20 mouse cellular contexts compared by ENCODE assay signal in genomic region chr12:84640253-84640652, GRCm38 (mm10). TPM values are rescaled to one million over a fixed set of nuclear protein-coding genes. Genes with fewer than 3 reads are reported as not detected.
A peak's percentile ranks its signal among the peaks of the same experiment; 100 is the strongest.
DNase-seq lines count a peak whose midpoint lies in the region.
"Had no signal": no experiment of that assay in that cellular context is flagged by ENCODE, and none has a peak within 500 bp of the region (broad histone marks: within the 10 kb centered on the region; RNA-seq: fewer than 3 reads in every experiment).

No protein-coding gene starts in this region.

- DNase-seq in retina, adult 2 months (ENCODE audit: low read depth, low spot score) = peak; percentile 23
- no peak for DNase-seq in retina, embryonic 14.5 days (ENCODE audit: low spot score)
- DNase-seq in ES-CJ7 (ENCODE audit: low read depth, low spot score) (peak; percentile 63), ZHBTc4 (ENCODE audit: low read depth, low spot score) (peak; percentile 25)
- DNase-seq in adrenal gland, postnatal 14 days = no peak
- DNase-seq in gastrocnemius, postnatal 4 days (ENCODE audit: low spot score in 2 of 2) = no peak
- DNase-seq in Muller cell, postnatal 12 days (ENCODE audit: inconsistent ontology term) = no peak
- DNase-seq: adrenal gland, adult 8-10 months; adrenal gland, postnatal 36 days; cerebellum, adult 11 months; cerebellum, adult 2 months; cerebellum, adult 9-11 months; cerebellum, postnatal 25 days; forebrain, postnatal 0 days; gastrocnemius, adult 2 months; gastrocnemius, postnatal 14 days; heart, adult 18-20 months; heart, postnatal 10 days; heart, postnatal 36 days had no signal

RNA-seq across cellular contexts. Expression of gene Vrtn, which starts 0.6 kb away (rescaled TPM):
- not detected in 2 replicates for total RNA-seq in adrenal gland, postnatal 14 days (2021)
- not detected for total RNA-seq in gastrocnemius, postnatal 4 days (2021)
- total RNA-seq: adrenal gland, adult 8-10 months; adrenal gland, postnatal 36 days; common myeloid progenitor, adult 5-6 weeks; forebrain, postnatal 0 days; gastrocnemius, adult 2 months; gastrocnemius, postnatal 14 days; heart, adult 18-20 months; heart, postnatal 10 days; heart, postnatal 36 days had no signal

RNA-seq across cellular contexts. Expression of gene Abcd4, which starts 23.0 kb away (rescaled TPM):
- total RNA-seq in adrenal gland, postnatal 14 days (2021) = 10.7 and 13.2 TPM in 2 replicates
- 1 to 10 TPM; 7.5 to 8.4 TPM for total RNA-seq in gastrocnemius, postnatal 4 days (2021)

RNA-seq across cellular contexts. Expression of gene Syndig1l, which starts 58.4 kb away (rescaled TPM):
- 0.49 TPM in 1 of 2 replicates, not detected in the other for total RNA-seq in adrenal gland, postnatal 14 days (2021)
- not detected for total RNA-seq in gastrocnemius, postnatal 4 days (2021)
- total RNA-seq: adrenal gland, adult 8-10 months; adrenal gland, postnatal 36 days; common myeloid progenitor, adult 5-6 weeks; gastrocnemius, adult 2 months; gastrocnemius, postnatal 14 days; heart, postnatal 10 days; heart, postnatal 36 days had no signal

Comparison
In these comparisons a context has a peak if more than half of its experiments do, and no peak if none do; other contexts are left out.
1. DNase-seq: peak in retina, adult 2 months (single experiment), ES-CJ7 (single experiment) and ZHBTc4 (single experiment); none in retina, embryonic 14.5 days (single experiment), adrenal gland, postnatal 14 days (single experiment), gastrocnemius, postnatal 4 days (0 of 2) and Muller cell, postnatal 12 days (single experiment).